Mouse (Mus musculus) liver, embryonic 14.5 days (tissue): ENCODE measurements around the gene Onecut1. TPM values are rescaled to one million over a fixed set of nuclear protein-coding genes. Genes with fewer than 3 reads are reported as not detected.

Source experiments
- ATAC-seq: fragments of 200-750 bp; cut with Nextera tagmentation; 2 replicates; pipeline ENCODE4 v1.8.0; 2017; ENCODE audit warnings: moderate number of reproducible peaks, mild to moderate bottlenecking, moderate library complexity; ENCODE audit not compliant: insufficient read depth
- DNase-seq, 3 experiments: peaks; one replicate each; pipeline ENCODE4 v3.0.0-alpha.2; 2012 to 2013; ENCODE audit warnings: low read depth in 3 of 3, low spot score in 3 of 3
- H3K27ac ChIP-seq: fragments of 300-500 bp; sonication (generic); 2 replicates; pipeline ENCODE4 v1.5.1; 2014; ENCODE audit warnings: moderate library complexity, mild to moderate bottlenecking, control low read depth, inconsistent platforms
- H3K27me3 ChIP-seq: fragments of 300-500 bp; sonication (generic); 2 replicates; pipeline ENCODE4 v1.6.1; 2014; ENCODE audit warnings: mild to moderate bottlenecking, low read length, moderate library complexity; ENCODE audit not compliant: control insufficient read depth, insufficient read depth
- H3K36me3 ChIP-seq: fragments of 300-500 bp; sonication (generic); replicated peaks from 2 replicates; pipeline ENCODE4 v1.6.1; 2014; ENCODE audit warnings: low read depth; ENCODE audit not compliant: control insufficient read depth, insufficient read depth
- H3K4me1 ChIP-seq, 2 experiments: fragments of 200-500 bp in 1 of 2; fragments of 300-500 bp in 1 of 2; sonication (generic) in 1 of 2; replicated peaks; 2 replicates each; pipeline ENCODE4 v1.6.1; 2012 to 2014; ENCODE audit warnings: antibody characterized with exemption in 1 of 2, inconsistent platforms in 1 of 2, low read length in 1 of 2; ENCODE audit not compliant: control insufficient read depth in 2 of 2, insufficient read depth in 2 of 2
- H3K4me2 ChIP-seq: fragments of 300-500 bp; sonication (generic); 2 replicates; pipeline ENCODE4 v1.6.1; 2014; ENCODE audit warnings: low read depth, mild to moderate bottlenecking, control low read depth, moderate library complexity
- H3K4me3 ChIP-seq, 2 experiments: fragments of 200-500 bp in 1 of 2; fragments of 300-500 bp in 1 of 2; sonication (generic) in 1 of 2; 2 replicates each; pipeline ENCODE4 v1.5.1; 2012 to 2014; ENCODE audit warnings: low read depth in 2 of 2, low read length in 2 of 2, mild to moderate bottlenecking in 2 of 2, control low read depth in 1 of 2, inconsistent platforms in 1 of 2, moderate library complexity in 1 of 2; ENCODE audit not compliant: insufficient read depth in 1 of 2
- H3K9ac ChIP-seq: fragments of 300-500 bp; sonication (generic); replicated peaks from 2 replicates; pipeline ENCODE4 v1.6.1; 2014; ENCODE audit warnings: mild to moderate bottlenecking, control low read depth, moderate library complexity
- H3K9me3 ChIP-seq: fragments of 300-500 bp; sonication (generic); 2 replicates; pipeline ENCODE4 v1.6.1; 2016; ENCODE audit warnings: low read length, mixed read lengths; ENCODE audit not compliant: control insufficient read depth
- CTCF ChIP-seq: IDR thresholded peaks from 2 replicates; pipeline ENCODE4 v1.5.1; 2016; ENCODE audit warnings: antibody characterized with exemption, low read depth, control low read depth
- EP300 ChIP-seq: IDR thresholded peaks from 2 replicates; pipeline ENCODE4 v1.6.1; 2016; ENCODE audit warnings: antibody characterized with exemption, low read depth
- WGBS: fragments of 180-500 bp; shearing (Covaris S2); extraction: QIAGEN DNeasy Blood & Tissue Kit; methylation state at CpG from one replicate; pipeline ENCODE4 v1.1.7; 2014; ENCODE audit not compliant: insufficient replicate concordance; 5-methylcytosine and 5-hydroxymethylcytosine counted together
- polyA plus RNA-seq, 2 experiments: library from polyadenylated mRNA; depleted of rRNA in 1 of 2; stranded (reverse) in 1 of 2; unstranded in 1 of 2; fragments of >200 nt; fragmentation: Nextera tagmentation in 1 of 2; extraction: Ambion mirVana in 1 of 2; gene quantifications; 2 replicates each; pipeline versions ENCODE4 v1.2.1 to v1.2.3; 2012 to 2014

Onecut1 gene
- polyA plus RNA-seq, 2 experiments: 0.77 to 1.1 TPM

- Histone ChIP-seq H3K36me3 (no peaks in the 10 kb centered on the region), H3K9ac (no peak overlapping the region), H3K4me3 (no peak overlapping the region), H3K4me2 (no peak overlapping the region), H3K4me1 (no peaks in the 10 kb centered on the region), H3K9me3 (no peaks in the 10 kb centered on the region), H3K27ac (no peak overlapping the region), H3K27me3 (no peaks in the 10 kb centered on the region)
- TF ChIP-seq EP300 (no peak), CTCF (no peak)
- 68% methylated on average over 4 of the region's 4 CpGs for WGBS
- ATAC-seq (no peak), DNase-seq (no peak)
Measured at GRCm38 (mm10) chr9:74911430-74911829, 49.7 kb downstream of the Onecut1 start.

GRCm38 (mm10) chr9:74911919-74912318 lies 50.2 kb downstream of the Onecut1 start:
- no peak overlapping the region for H3K27ac ChIP-seq
- no peaks in the 10 kb centered on the region for H3K4me1 ChIP-seq
- WGBS: 43% methylated on average over 2 of the region's 2 CpGs
- no peak overlapping the region for H3K9ac ChIP-seq
- no peak for TF ChIP-seq CTCF
- no peak for TF ChIP-seq EP300
- H3K4me2 ChIP-seq: no peak overlapping the region
- H3K36me3 ChIP-seq: no peaks in the 10 kb centered on the region
- H3K27me3 ChIP-seq: no peaks in the 10 kb centered on the region
- ATAC-seq (no peak), DNase-seq (no peak)
- no peaks in the 10 kb centered on the region for H3K9me3 ChIP-seq
- H3K4me3 ChIP-seq: no peak overlapping the region

DNA sequence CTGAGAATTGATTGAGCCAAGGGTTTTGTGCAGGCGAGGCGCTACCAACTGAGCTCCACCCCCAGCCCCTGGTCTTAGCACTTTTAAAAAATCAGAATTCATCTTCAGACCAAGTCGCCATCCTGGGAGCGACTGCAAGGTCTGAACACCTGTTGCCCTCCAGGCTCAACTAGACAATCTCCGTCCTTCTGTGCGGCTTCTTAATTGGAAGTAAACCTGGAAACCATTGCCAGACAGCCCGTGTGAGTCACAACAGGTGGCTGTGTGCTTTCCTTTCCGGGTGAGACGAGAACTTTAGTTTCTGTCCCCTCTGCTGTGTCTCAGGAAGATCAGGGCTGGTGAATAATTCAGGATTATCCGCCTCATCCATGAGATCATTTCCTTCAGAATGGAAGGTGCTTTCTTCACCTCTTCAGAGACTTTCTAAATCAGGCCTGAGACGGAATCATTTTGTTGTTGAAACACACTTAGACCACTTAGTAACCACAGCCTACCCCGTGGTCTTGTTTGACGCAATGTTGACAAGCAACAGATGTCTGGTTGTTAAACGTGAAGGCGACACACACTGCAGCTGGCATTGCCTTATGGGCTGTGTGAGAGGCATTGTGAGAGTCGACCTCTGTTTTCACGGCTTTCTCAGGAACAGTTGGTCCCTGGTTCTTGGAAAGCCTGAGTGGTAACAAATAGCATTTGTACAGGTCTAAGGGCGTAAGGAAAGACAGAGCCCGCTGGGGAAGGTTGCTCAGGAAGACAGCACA lies 51.1 kb downstream of the Onecut1 start:
- H3K27me3 ChIP-seq: no peaks in the 10 kb centered on the region
- H3K4me1 ChIP-seq: no peaks in the 10 kb centered on the region
- no peak overlapping the region for H3K9ac ChIP-seq
- ATAC-seq (no peak), DNase-seq (no peak)
- TF ChIP-seq EP300 (no peak), CTCF (no peak)
- WGBS: 51% methylated on average over 19 of the region's 19 CpGs
- H3K36me3 ChIP-seq: no peaks in the 10 kb centered on the region
- H3K4me3 ChIP-seq: no peak overlapping the region
- no peaks in the 10 kb centered on the region for H3K9me3 ChIP-seq
- H3K27ac ChIP-seq: no peak overlapping the region
- H3K4me2 ChIP-seq: no peak overlapping the region

- TF ChIP-seq CTCF: no peak
- no peak for TF ChIP-seq EP300
- Histone ChIP-seq H3K4me1 (no peaks in the 10 kb centered on the region), H3K9ac (no peak overlapping the region), H3K9me3 (no peaks in the 10 kb centered on the region), H3K4me2 (no peak overlapping the region), H3K27ac (no peak overlapping the region), H3K4me3 (no peak overlapping the region), H3K27me3 (no peaks in the 10 kb centered on the region), H3K36me3 (no peaks in the 10 kb centered on the region)
- ATAC-seq (no peak), DNase-seq (no peak)
- WGBS: 46% methylated on average over 3 of the region's 3 CpGs
Measured at GRCm38 (mm10) chr9:74915611-74916010, 53.9 kb downstream of the Onecut1 start.

DNA sequence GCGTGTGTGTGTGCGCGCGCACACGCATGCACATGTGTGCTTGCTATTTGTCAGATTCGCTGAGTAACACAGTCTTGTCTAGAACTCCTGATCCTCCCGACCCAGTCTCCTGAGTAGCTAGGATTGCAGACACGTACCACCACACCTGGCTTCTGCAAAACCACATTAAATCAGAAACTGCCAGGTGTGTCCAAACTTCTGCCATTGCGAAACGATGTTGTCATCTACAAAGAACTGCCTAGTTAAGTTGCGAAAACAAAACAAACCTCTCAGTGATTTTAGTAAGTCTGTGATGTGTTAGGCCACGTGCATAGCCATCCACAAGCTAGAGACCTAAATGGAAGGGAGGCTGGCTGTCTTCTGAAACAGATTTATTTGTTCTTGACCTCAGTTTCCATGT lies 58.7 kb downstream of the Onecut1 start:
- DNase-seq: peak in 2 of 3 experiments; percentile 4 to 7
- Histone ChIP-seq H3K4me2 (no peak overlapping the region), H3K36me3 (no peaks in the 10 kb centered on the region), H3K4me3 (no peak overlapping the region), H3K27ac (no peak overlapping the region), H3K9me3 (no peaks in the 10 kb centered on the region), H3K9ac (no peak overlapping the region), H3K27me3 (no peaks in the 10 kb centered on the region), H3K4me1 (no peaks in the 10 kb centered on the region)
- 72% methylated on average over 12 of the region's 12 CpGs for WGBS
- no peak for ATAC-seq
- no peak for TF ChIP-seq EP300
